Mouse (Mus musculus) bone marrow macrophage, adult 2 months (primary cell): Measurements from ENCODE around the gene Usp42.

Experiments
- CTCF ChIP-seq: IDR thresholded peaks from 2 replicates; pipeline ENCODE4 v1.5.1; 2012; ENCODE audit warnings: low read depth, mild to moderate bottlenecking, low read length, moderate library complexity
- POLR2A ChIP-seq: IDR thresholded peaks from 2 replicates; pipeline ENCODE4 v1.6.1; 2012; ENCODE audit warnings: mild to moderate bottlenecking, low read depth, low read length, borderline replicate concordance

- TF ChIP-seq CTCF, result no peak
- TF ChIP-seq POLR2A, result no peak
These were observed 10.1 kb downstream of the Usp42 start for GRCm38 (mm10) chr5:143721962-143722361.
